Mouse (Mus musculus): ENCODE data around the gene Zwilch. TPM values are rescaled to one million over a fixed set of nuclear protein-coding genes. Genes with fewer than 3 reads are reported as not detected.

Gene Zwilch
- 43.4 and 49.2 TPM in 2 replicates for polyA plus RNA-seq (2014; fragmentation: Nextera tagmentation; extraction: Ambion mirVana)

GRCm38 (mm10) chr9:64172816-64173665 lies at the start of gene Zwilch, which contains the start of gene Rpl4:
Zwilch (minus strand) TSS chr9:64173104.
Rpl4 (plus strand) TSS chr9:64173375.
- Histone ChIP-seq H3K4me2 (ENCODE audit: low read depth, low read length, severe bottlenecking) (peak within 1 kb of the TSS; percentile 82), H3K9me3 (ENCODE audit: control insufficient read depth, low read length) (no peaks in the 10 kb centered on the region), H3K27ac (ENCODE audit: low read depth, low read length) (peak within 1 kb of the TSS; percentile 82), H3K36me3 (ENCODE audit: control insufficient read depth, insufficient read depth, low read length) (peaks cover 17% of the 10 kb centered on the region; the same call in 1 of the 2 replicates), H3K9ac (ENCODE audit: low read length) (peak within 1 kb of the TSS; percentile 92), H3K4me1 (replicated peaks; ENCODE audit: control insufficient read depth, insufficient read depth, low read length) (peaks cover 3% of the 10 kb centered on the region; the same call in 1 of the 2 replicates), H3K4me3 (ENCODE audit: low read depth, low read length) (peak within 1 kb of the TSS; percentile 98), H3K27me3 (ENCODE audit: control insufficient read depth, insufficient read depth, low read length) (no peaks in the 10 kb centered on the region)
- ATAC-seq (replicated peaks; ENCODE audit: low FRiP score) (peak; percentile 86), DNase-seq (ENCODE audit: low spot score) (peak; percentile 89)
- under 1% methylated on average over 42 of the region's 42 CpGs for WGBS

DNA sequence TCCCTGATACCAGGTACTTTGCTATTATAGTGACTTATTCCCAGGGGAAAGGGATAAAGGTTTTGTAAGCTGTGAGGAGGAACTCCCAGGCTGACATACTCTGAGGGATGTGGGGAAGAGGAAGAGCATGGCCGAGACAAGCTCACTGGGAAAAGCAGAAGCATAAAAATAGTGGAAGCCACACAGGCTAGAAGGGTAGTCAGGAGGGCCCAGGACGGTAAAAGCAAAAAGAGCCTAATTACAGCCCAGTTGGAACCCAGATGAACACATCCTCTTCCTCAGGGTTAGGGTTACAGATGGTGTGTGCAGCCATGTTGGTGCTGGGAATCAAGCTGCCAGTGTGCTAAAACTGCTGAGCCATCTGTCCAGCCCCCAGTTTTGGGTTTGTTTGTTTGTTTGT lies 49.2 kb upstream of the Zwilch start:
- Histone ChIP-seq H3K36me3 (ENCODE audit: control insufficient read depth, insufficient read depth, low read length) (no peaks in the 10 kb centered on the region), H3K4me1 (replicated peaks; ENCODE audit: control insufficient read depth, insufficient read depth, low read length) (no peaks in the 10 kb centered on the region), H3K4me2 (ENCODE audit: low read depth, low read length, severe bottlenecking) (no peak overlapping the region), H3K9ac (ENCODE audit: low read length) (no peak overlapping the region), H3K27me3 (ENCODE audit: control insufficient read depth, insufficient read depth, low read length) (no peaks in the 10 kb centered on the region), H3K4me3 (ENCODE audit: low read depth, low read length) (no peak overlapping the region), H3K9me3 (ENCODE audit: control insufficient read depth, low read length) (no peaks in the 10 kb centered on the region), H3K27ac (ENCODE audit: low read depth, low read length) (no peak overlapping the region)
- 71% methylated on average over 2 of the region's 2 CpGs for WGBS
- DNase-seq (ENCODE audit: low spot score) (no peak), ATAC-seq (replicated peaks; ENCODE audit: low FRiP score) (no peak)

DNA sequence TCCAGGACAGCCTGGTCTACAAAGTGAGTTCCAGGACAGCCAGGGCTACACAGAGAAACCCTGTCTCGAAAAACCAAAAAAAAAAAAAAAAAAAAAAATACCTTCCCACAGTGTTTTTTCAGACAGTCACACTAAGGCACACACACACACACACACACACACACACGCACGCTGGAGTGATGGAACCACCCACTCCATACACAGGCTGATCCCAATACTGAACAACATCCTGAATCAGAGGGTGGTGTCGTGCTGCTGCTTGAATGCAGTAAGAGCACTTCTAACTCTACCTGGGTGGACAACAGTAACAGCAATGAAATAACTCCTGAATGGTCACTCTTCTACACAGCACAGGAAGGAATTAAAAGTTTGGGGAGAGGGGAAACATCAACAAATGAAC lies 48.6 kb upstream of the Zwilch start:
- H3K36me3 ChIP-seq (ENCODE audit: control insufficient read depth, insufficient read depth, low read length): no peaks in the 10 kb centered on the region
- H3K27me3 ChIP-seq (ENCODE audit: control insufficient read depth, insufficient read depth, low read length): no peaks in the 10 kb centered on the region
- H3K9ac ChIP-seq (ENCODE audit: low read length): no peak overlapping the region
- no peaks in the 10 kb centered on the region for H3K4me1 ChIP-seq (replicated peaks; ENCODE audit: control insufficient read depth, insufficient read depth, low read length)
- 81% methylated on average over 4 of the region's 4 CpGs for WGBS
- ATAC-seq (replicated peaks; ENCODE audit: low FRiP score) (no peak), DNase-seq (ENCODE audit: low spot score) (no peak)
- H3K9me3 ChIP-seq (ENCODE audit: control insufficient read depth, low read length): no peaks in the 10 kb centered on the region
- no peak overlapping the region for H3K27ac ChIP-seq (ENCODE audit: low read depth, low read length)
- no peak overlapping the region for H3K4me2 ChIP-seq (ENCODE audit: low read depth, low read length, severe bottlenecking)
- H3K4me3 ChIP-seq (ENCODE audit: low read depth, low read length): no peak overlapping the region

DNA sequence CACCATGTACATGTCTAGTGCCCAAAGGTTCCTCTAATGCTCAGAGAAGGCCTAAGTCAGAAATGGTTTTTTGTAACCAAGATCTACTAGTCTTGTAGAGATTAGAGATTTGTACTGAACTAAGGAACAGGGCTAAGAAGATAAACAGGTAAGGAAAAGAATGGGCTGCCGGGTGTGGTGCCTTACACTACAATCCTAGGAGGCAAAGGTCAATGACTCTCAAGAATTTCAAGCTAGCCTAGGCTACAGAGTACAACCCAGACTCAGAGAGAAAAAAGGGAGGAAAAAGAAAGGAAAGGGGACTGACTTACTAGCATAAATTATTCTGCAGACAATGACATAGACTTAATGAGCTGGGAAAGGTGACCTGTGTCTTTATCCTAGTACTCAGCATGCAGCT lies 47.7 kb upstream of the Zwilch start:
- H3K9ac ChIP-seq (ENCODE audit: low read length): no peak overlapping the region
- H3K9me3 ChIP-seq (ENCODE audit: control insufficient read depth, low read length): no peaks in the 10 kb centered on the region
- H3K36me3 ChIP-seq (ENCODE audit: control insufficient read depth, insufficient read depth, low read length): no peaks in the 10 kb centered on the region
- DNase-seq (ENCODE audit: low spot score) (no peak), ATAC-seq (replicated peaks; ENCODE audit: low FRiP score) (no peak)
- H3K4me3 ChIP-seq (ENCODE audit: low read depth, low read length): no peak overlapping the region
- 73% methylated on average over 1 of the region's 1 CpGs for WGBS
- no peaks in the 10 kb centered on the region for H3K27me3 ChIP-seq (ENCODE audit: control insufficient read depth, insufficient read depth, low read length)
- H3K27ac ChIP-seq (ENCODE audit: low read depth, low read length): no peak overlapping the region
- H3K4me2 ChIP-seq (ENCODE audit: low read depth, low read length, severe bottlenecking): no peak overlapping the region
- H3K4me1 ChIP-seq (replicated peaks; ENCODE audit: control insufficient read depth, insufficient read depth, low read length): no peaks in the 10 kb centered on the region

GRCm38 (mm10) chr9:64219772-64220420 lies 47.0 kb upstream of the Zwilch start:
- Histone ChIP-seq H3K4me3 (ENCODE audit: low read depth, low read length) (no peak overlapping the region), H3K4me2 (ENCODE audit: low read depth, low read length, severe bottlenecking) (no peak overlapping the region), H3K9ac (ENCODE audit: low read length) (no peak overlapping the region), H3K27ac (ENCODE audit: low read depth, low read length) (no peak overlapping the region), H3K9me3 (ENCODE audit: control insufficient read depth, low read length) (no peaks in the 10 kb centered on the region), H3K4me1 (replicated peaks; ENCODE audit: control insufficient read depth, insufficient read depth, low read length) (no peaks in the 10 kb centered on the region), H3K27me3 (ENCODE audit: control insufficient read depth, insufficient read depth, low read length) (no peaks in the 10 kb centered on the region), H3K36me3 (ENCODE audit: control insufficient read depth, insufficient read depth, low read length) (no peaks in the 10 kb centered on the region)
- 86% methylated on average over 10 of the region's 10 CpGs for WGBS
- no peak for ATAC-seq (replicated peaks; ENCODE audit: low FRiP score)
- DNase-seq (ENCODE audit: low spot score): no peak

- Histone ChIP-seq H3K4me3 (ENCODE audit: low read depth, low read length) (no peak overlapping the region), H3K27me3 (ENCODE audit: control insufficient read depth, insufficient read depth, low read length) (no peaks in the 10 kb centered on the region), H3K27ac (ENCODE audit: low read depth, low read length) (no peak overlapping the region), H3K36me3 (ENCODE audit: control insufficient read depth, insufficient read depth, low read length) (no peaks in the 10 kb centered on the region), H3K4me2 (ENCODE audit: low read depth, low read length, severe bottlenecking) (no peak overlapping the region), H3K9ac (ENCODE audit: low read length) (no peak overlapping the region), H3K9me3 (ENCODE audit: control insufficient read depth, low read length) (no peaks in the 10 kb centered on the region), H3K4me1 (replicated peaks; ENCODE audit: control insufficient read depth, insufficient read depth, low read length) (no peaks in the 10 kb centered on the region)
- ATAC-seq (replicated peaks; ENCODE audit: low FRiP score) (no peak), DNase-seq (ENCODE audit: low spot score) (no peak)
- 46% methylated on average over 1 of the region's 1 CpGs for WGBS
Observed at GRCm38 (mm10) chr9:64219305-64219704, 46.4 kb upstream of the Zwilch start.

- Histone ChIP-seq H3K36me3 (ENCODE audit: control insufficient read depth, insufficient read depth, low read length) (no peaks in the 10 kb centered on the region), H3K4me1 (replicated peaks; ENCODE audit: control insufficient read depth, insufficient read depth, low read length) (no peaks in the 10 kb centered on the region), H3K9me3 (ENCODE audit: control insufficient read depth, low read length) (no peaks in the 10 kb centered on the region), H3K9ac (ENCODE audit: low read length) (no peak overlapping the region), H3K27me3 (ENCODE audit: control insufficient read depth, insufficient read depth, low read length) (no peaks in the 10 kb centered on the region), H3K27ac (ENCODE audit: low read depth, low read length) (no peak overlapping the region), H3K4me3 (ENCODE audit: low read depth, low read length) (no peak overlapping the region), H3K4me2 (ENCODE audit: low read depth, low read length, severe bottlenecking) (no peak overlapping the region)
- ATAC-seq (replicated peaks; ENCODE audit: low FRiP score): no peak
- DNase-seq (ENCODE audit: low spot score): no peak
Observed at GRCm38 (mm10) chr9:64217887-64218286, 45.0 kb upstream of the Zwilch start.

DNA sequence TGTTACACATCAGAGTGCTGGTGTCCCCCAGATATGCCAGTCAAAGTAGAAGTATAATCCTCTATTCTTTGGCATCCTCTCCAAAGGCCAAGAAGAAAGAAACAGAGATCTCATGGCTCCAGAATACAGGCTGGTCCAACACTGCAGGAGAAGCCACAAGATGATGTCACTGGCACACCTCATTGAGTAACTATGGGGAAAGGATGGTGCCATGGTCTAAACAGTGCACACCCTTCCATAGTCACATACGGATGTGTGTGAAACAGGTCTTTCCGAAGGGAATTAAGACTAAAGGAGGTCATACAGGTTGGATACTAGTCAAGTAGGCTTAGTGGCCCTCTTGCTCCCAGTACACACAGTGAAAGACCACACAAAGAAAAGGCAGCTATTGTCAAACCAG lies 43.7 kb upstream of the Zwilch start:
- DNase-seq (ENCODE audit: low spot score) (no peak), ATAC-seq (replicated peaks; ENCODE audit: low FRiP score) (no peak)
- Histone ChIP-seq H3K27me3 (ENCODE audit: control insufficient read depth, insufficient read depth, low read length) (no peaks in the 10 kb centered on the region), H3K9ac (ENCODE audit: low read length) (no peak overlapping the region), H3K9me3 (ENCODE audit: control insufficient read depth, low read length) (no peaks in the 10 kb centered on the region), H3K4me1 (replicated peaks; ENCODE audit: control insufficient read depth, insufficient read depth, low read length) (no peaks in the 10 kb centered on the region), H3K4me2 (ENCODE audit: low read depth, low read length, severe bottlenecking) (no peak overlapping the region), H3K36me3 (ENCODE audit: control insufficient read depth, insufficient read depth, low read length) (no peaks in the 10 kb centered on the region), H3K4me3 (ENCODE audit: low read depth, low read length) (no peak overlapping the region), H3K27ac (ENCODE audit: low read depth, low read length) (no peak overlapping the region)
- 91% methylated on average over 2 of the region's 2 CpGs for WGBS
